Mouse (Mus musculus) ES-Bruce4 (cell line): ENCODE data around the gene Olfr1054.

Experiments
- CTCF ChIP-seq: IDR thresholded peaks from one replicate; pipeline ENCODE4 v1.8.1; 2011; ENCODE audit warnings: low read depth, low read length
- POLR2A ChIP-seq: IDR thresholded peaks from one replicate; pipeline ENCODE4 v1.8.1; 2011; ENCODE audit warnings: low read length; ENCODE audit not compliant: insufficient read depth

DNA sequence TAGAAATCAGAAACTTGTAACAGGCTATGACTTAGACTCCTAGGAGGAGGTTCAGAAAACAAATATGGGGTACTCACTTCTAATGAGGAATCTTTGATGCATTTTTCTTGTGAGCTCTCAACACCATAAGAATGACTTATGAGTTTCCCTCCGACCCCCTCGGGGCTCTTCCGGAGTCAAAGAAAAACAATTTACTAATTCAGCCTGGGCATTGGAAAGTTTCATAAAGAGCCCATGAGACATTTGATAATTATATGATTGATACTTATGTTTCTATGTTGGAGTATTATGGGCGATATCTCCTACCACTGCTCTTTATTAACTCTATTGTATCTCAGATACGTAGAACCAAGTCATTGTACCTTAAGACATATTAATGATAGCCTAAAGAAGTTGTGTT, 15.0 kb upstream of the Olfr1054 start, which contains the start of gene Olfr1055:
- TF ChIP-seq CTCF, result no peak
- TF ChIP-seq POLR2A, result no peak
